Mouse (Mus musculus) midbrain, embryonic 14.5 days (tissue): ENCODE data around the gene Dnah7a. TPM values are rescaled to one million over a fixed set of nuclear protein-coding genes. Genes with fewer than 3 reads are reported as not detected.
"Not testable (repeated sequence)": the region's sequence is repeated elsewhere in the genome, so short reads cannot be mapped to it uniquely, and the experiment has no call there.

Experiments
- ATAC-seq: fragments of 200-750 bp; cut with Nextera tagmentation; 2 replicates; pipeline ENCODE4 v1.8.0; 2017; ENCODE audit warnings: moderate number of reproducible peaks, moderate library complexity; ENCODE audit not compliant: low FRiP score, low TSS enrichment
- DNase-seq: peaks from one replicate; pipeline ENCODE4 v3.0.0-alpha.2; 2015
- H3K27ac ChIP-seq: fragments of 300-500 bp; sonication (generic); replicated peaks from 2 replicates; pipeline ENCODE4 v1.5.1; 2014; ENCODE audit warnings: mild to moderate bottlenecking, low read depth, low read length, moderate library complexity
- H3K27me3 ChIP-seq: fragments of 300-500 bp; sonication (generic); 2 replicates; pipeline ENCODE4 v1.6.1; 2014; ENCODE audit warnings: low read length, control low read depth, mixed read lengths; ENCODE audit not compliant: control insufficient read depth, insufficient read depth
- H3K36me3 ChIP-seq: fragments of 300-500 bp; sonication (generic); 2 replicates; pipeline ENCODE4 v1.6.1; 2014; ENCODE audit warnings: low read length, control low read depth; ENCODE audit not compliant: control insufficient read depth, insufficient read depth
- H3K4me1 ChIP-seq: fragments of 300-500 bp; sonication (generic); 2 replicates; pipeline ENCODE4 v1.6.1; 2014; ENCODE audit warnings: mild to moderate bottlenecking, antibody characterized with exemption, low read length, control low read depth; ENCODE audit not compliant: control insufficient read depth, insufficient read depth
- H3K4me2 ChIP-seq: fragments of 300-500 bp; sonication (generic); 2 replicates; pipeline ENCODE4 v1.6.1; 2014; ENCODE audit warnings: mild to moderate bottlenecking, low read length, moderate library complexity
- H3K4me3 ChIP-seq: fragments of 300-500 bp; sonication (generic); replicated peaks from 2 replicates; pipeline ENCODE4 v1.5.1; 2014; ENCODE audit warnings: low read depth, low read length
- H3K9ac ChIP-seq: fragments of 300-500 bp; sonication (generic); replicated peaks from 2 replicates; pipeline ENCODE4 v1.6.1; 2014; ENCODE audit warnings: mild to moderate bottlenecking, low read length, moderate library complexity
- H3K9me3 ChIP-seq: fragments of 300-500 bp; sonication (generic); 2 replicates; pipeline ENCODE4 v1.6.1; 2016; ENCODE audit warnings: low read length, control low read depth, mixed read lengths; ENCODE audit not compliant: control insufficient read depth
- WGBS: fragments of 180-500 bp; shearing (Covaris S2); extraction: QIAGEN DNeasy Blood & Tissue Kit; methylation state at CpG from one replicate; pipeline ENCODE4 v1.1.7; 2014; 5-methylcytosine and 5-hydroxymethylcytosine counted together
- polyA plus RNA-seq: library from polyadenylated mRNA; unstranded; fragments of >200 nt; fragmentation: Nextera tagmentation; extraction: Ambion mirVana; gene quantifications from 2 replicates; pipeline ENCODE4 v1.2.1, GENCODE M21; 2014

Gene Dnah7a
- polyA plus RNA-seq, 1 experiment from 2014 or later, result 10.9 TPM

DNA sequence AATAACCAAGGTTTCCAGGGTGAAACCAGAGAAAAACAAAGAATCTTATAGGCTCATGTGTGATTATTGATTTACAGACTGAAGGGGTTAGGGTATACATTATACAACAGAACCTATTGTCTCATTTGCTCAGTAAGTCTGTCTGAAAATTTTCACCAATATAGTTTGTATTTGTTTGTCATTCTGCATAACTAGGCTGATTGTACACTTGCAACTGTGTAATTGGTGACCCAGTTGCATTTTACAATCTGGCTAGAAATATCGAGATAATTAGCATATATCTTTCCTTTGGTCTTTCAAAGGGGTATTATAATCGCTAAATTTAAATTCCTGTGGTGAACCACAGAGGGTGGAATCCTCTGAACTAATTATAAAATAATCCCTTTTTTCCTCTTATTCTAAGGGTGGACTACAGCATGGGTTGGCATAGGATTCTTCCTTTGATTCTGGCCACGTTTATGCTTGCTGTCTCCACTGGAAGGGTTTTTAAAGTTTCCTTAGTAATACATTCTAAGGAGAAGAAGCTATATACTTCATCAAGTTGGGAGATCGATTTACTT, 34.3 kb upstream of the Dnah7a start:
- peak; percentile 5 for DNase-seq
- Histone ChIP-seq H3K36me3 (no peaks in the 10 kb centered on the region), H3K27me3 (no peaks in the 10 kb centered on the region), H3K9me3 (no peaks in the 10 kb centered on the region), H3K4me3 (no peak overlapping the region), H3K4me2 (no peak overlapping the region), H3K27ac (no peak overlapping the region), H3K4me1 (no peaks in the 10 kb centered on the region), H3K9ac (no peak overlapping the region)
- 63% methylated on average over 4 of the region's 4 CpGs for WGBS
- ATAC-seq, result peak; percentile 40; the same call in 1 of the 2 replicates

DNA sequence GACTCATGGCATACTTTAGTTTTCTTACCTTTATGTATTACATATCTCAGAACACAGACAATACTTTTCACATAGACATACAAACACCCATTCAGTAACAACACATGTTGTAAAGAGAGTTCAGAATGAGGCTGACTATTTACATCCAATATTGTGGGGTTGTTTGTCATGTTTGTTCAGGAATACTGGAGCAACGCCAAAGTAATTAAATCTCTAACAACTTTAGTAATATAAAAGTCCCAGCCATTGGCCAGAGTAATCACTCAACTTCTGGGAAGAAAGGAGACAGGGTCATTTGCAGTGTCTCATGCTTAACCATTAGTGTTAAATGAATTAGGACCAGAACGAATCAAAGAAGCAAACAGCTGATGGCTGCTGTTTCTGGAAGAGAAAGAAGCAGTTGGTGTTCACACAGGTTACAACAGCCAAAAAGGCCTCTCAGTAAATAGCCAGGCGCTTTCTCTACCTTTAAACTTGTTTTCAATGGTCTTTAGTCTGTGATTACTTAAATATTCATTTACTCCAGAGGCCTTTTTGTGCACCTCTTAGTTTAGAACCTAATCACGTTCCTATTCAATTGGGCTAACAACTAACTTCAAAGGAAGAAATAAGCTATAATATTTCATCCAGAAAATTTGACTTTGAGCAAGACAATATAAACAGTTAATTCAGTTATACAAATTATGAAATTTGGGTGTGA, 33.6 kb upstream of the Dnah7a start:
- not testable (repeated sequence) for H3K4me1 ChIP-seq, H3K4me2 ChIP-seq, H3K36me3 ChIP-seq, H3K9me3 ChIP-seq, H3K9ac ChIP-seq, ATAC-seq, H3K4me3 ChIP-seq, H3K27ac ChIP-seq, H3K27me3 ChIP-seq
- WGBS, result 54% methylated on average over 3 of the region's 4 CpGs
- peak; percentile 16 for DNase-seq

DNA sequence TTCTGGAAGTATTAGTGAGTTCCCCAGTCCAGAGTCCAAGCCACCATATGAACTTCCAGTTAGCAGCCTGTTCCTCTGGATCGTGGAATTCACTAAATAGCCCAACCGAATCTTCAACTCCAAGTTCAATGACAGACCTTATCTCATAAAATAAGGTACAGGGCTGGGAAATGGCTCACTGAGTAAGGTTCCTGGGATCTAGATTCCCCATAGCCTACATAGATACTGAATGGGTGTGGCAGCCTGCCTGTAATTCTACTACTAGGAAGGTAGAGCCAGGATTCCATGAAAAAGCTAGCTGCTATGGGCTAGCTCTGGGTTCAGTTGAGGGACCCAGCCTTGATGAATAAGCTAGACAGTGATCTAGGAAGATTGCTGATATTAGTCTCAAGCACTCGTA, 30.0 kb upstream of the Dnah7a start:
- H3K27ac ChIP-seq, result no peak overlapping the region
- DNase-seq (no peak), ATAC-seq (no peak)
- H3K27me3 ChIP-seq, result no peaks in the 10 kb centered on the region
- WGBS, result 96% methylated on average over 3 of the region's 3 CpGs
- no peak overlapping the region for H3K4me3 ChIP-seq
- no peak overlapping the region for H3K9ac ChIP-seq
- H3K4me2 ChIP-seq, result no peak overlapping the region
- no peaks in the 10 kb centered on the region for H3K9me3 ChIP-seq
- no peaks in the 10 kb centered on the region for H3K36me3 ChIP-seq
- H3K4me1 ChIP-seq, result no peaks in the 10 kb centered on the region

DNA sequence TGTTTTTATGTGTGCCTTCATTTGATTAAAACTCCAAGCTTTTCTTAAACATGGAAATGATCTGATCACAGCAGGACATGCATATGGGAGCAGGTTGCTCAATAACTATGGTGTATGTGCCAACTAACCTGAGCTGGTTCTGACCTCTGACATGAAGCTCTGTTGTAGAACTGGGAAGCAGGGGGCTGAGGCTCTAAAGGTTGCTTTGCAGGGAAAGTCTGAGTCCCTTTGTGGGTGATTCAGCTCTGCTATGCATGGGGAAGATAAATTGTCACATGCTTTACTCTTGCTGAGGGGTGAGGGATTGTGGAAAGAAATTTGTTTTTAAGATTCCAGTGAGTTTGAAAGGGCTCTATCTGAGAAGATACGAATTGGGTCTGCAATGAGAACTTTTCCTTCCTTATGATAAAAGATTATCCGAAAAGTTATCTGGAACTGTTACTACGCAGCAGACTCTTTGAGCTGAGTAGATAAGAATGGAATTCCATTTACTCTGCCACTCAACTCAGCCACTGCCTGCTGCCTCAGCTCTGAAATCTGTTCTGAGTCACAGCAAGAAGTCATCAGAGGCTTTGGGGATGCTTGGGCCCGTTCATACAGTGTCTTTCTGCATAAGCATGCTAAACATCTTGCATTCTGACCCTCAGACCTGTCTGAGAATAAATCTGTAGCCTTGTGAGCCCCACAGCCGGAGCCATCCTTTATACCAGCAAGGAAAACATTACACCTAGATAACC, 22.1 kb upstream of the Dnah7a start:
- WGBS, result 75% methylated on average over 5 of the region's 5 CpGs
- Histone ChIP-seq H3K36me3 (no peaks in the 10 kb centered on the region), H3K4me2 (no peak overlapping the region), H3K4me3 (no peak overlapping the region), H3K9me3 (no peaks in the 10 kb centered on the region), H3K9ac (no peak overlapping the region), H3K27ac (no peak overlapping the region), H3K27me3 (no peaks in the 10 kb centered on the region), H3K4me1 (no peaks in the 10 kb centered on the region)
- ATAC-seq (no peak), DNase-seq (no peak)

DNA sequence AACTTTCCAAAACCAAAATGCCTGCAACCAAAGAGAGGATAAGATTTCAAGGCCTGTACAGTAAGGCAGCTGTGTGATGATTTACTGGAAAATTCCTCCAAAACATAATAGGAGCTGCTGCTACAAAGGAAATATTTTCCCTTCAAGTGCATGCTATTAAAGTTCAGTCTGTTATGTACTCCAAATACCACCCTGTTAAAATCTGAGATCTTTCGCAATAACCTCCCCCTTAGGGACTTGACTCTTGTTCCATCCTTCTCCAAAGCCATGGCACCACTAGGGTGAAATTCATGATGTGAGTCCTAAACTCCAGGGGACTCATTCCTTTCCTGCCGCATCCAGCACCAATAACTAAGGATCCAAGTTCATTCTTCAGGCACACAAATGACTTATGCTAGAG, 20.3 kb upstream of the Dnah7a start:
- Histone ChIP-seq H3K9me3 (no peaks in the 10 kb centered on the region), H3K36me3 (no peaks in the 10 kb centered on the region), H3K27ac (no peak overlapping the region), H3K27me3 (no peaks in the 10 kb centered on the region), H3K4me2 (no peak overlapping the region), H3K4me3 (no peak overlapping the region), H3K4me1 (no peaks in the 10 kb centered on the region), H3K9ac (no peak overlapping the region)
- no peak for DNase-seq
- WGBS, result 97% methylated on average over 2 of the region's 2 CpGs
- no peak for ATAC-seq

DNA sequence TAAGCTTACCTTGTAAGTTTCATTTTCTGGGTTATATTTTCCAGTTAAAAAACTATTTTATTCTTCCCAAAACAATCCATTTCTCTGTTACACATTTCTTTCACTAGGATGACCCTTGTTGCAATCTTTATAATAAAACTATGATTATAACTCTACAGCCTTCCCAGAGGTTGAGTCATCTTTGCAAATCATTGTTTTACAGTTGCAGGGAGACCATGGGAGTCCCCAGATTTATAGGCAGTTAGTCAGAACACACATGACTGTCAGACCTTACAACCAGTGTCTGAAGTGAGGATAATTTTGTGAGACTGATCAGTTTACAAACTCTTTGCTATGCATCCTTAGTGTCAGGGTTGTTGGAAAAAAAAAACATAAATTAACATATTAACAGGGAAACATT, 14.8 kb upstream of the Dnah7a start:
- Histone ChIP-seq H3K9me3 (no peaks in the 10 kb centered on the region), H3K4me3 (no peak overlapping the region), H3K27me3 (no peaks in the 10 kb centered on the region), H3K36me3 (no peaks in the 10 kb centered on the region), H3K9ac (no peak overlapping the region), H3K4me1 (no peaks in the 10 kb centered on the region), H3K4me2 (no peak overlapping the region), H3K27ac (no peak overlapping the region)
- ATAC-seq (no peak), DNase-seq (no peak)

DNA sequence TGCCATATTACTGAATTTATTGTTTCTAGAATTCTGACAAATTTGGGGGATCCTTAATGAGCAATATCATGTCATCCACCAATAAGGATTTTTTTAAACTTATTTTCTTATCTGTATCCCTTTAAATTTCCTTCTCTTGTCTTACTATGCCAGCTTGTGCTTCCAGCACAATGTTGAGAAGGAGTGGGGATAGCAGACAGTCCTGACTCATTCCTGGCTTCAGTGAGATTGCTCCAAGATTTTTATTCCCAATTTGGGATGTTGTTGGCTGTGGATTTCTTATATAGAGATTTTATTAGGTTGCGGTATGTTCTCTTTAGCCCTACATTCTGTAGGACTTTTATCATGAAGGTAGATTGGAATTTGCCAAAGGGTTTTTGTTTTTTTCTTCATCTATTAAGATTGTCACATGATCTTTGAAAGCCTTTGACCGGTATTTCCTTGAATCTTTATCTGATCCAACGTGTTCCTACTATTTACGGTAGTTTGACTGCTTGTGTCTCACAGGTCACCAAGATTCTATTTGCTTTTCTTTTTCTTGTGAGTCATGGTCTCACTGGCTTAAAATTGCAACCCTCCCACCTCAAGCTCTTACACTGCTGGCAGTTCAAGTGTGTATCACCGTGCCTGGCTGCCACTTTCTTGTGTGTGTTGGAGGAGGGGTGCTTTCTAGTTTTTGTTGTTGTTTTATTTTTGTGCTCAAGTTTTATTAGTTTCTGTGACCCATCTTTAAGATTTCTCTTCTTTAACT, 14.2 kb upstream of the Dnah7a start:
- Histone ChIP-seq H3K9me3 (no peaks in the 10 kb centered on the region), H3K4me2 (no peak overlapping the region), H3K27ac (no peak overlapping the region), H3K4me1 (no peaks in the 10 kb centered on the region), H3K9ac (no peak overlapping the region), H3K4me3 (no peak overlapping the region), H3K27me3 (no peaks in the 10 kb centered on the region), H3K36me3 (no peaks in the 10 kb centered on the region)
- no peak for DNase-seq
- 87% methylated on average over 5 of the region's 5 CpGs for WGBS
- no peak for ATAC-seq

DNA sequence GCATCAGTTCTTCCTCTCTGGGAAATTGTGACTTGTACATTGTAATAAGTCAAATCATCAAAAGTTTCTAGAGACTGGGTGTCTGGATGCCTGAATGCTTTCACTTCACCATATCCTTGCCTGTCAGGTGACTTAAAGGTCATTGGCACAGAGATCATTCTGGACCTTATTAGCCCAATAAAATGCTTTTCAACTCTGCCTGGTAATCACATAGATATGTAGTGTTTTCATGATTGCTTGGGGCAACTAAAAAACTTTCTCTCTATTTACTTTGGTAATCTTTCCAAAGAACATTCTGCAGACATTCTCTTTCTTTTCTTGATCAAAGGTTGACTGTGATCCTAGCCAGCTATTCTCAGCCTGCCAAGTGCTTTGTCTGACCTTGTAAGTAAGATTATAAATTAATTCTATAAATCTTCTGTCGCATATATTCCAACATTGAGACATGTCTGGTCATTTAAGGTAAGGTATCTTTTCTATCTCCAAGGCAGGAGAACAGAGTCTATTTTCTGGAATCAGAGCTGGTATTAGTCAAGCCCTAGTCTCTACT, 9.5 kb upstream of the Dnah7a start:
- Histone ChIP-seq H3K4me2 (no peak overlapping the region), H3K4me1 (no peaks in the 10 kb centered on the region), H3K9me3 (no peaks in the 10 kb centered on the region), H3K27me3 (no peaks in the 10 kb centered on the region), H3K9ac (no peak overlapping the region), H3K4me3 (no peak overlapping the region), H3K27ac (no peak overlapping the region), H3K36me3 (no peaks in the 10 kb centered on the region)
- DNase-seq, result no peak
- WGBS, result 93% methylated on average over 1 of the region's 1 CpGs
- no peak for ATAC-seq
